Mouse (Mus musculus) myocyte (in vitro differentiated cells): ENCODE measurements around the gene Rela. TPM values are rescaled to one million over a fixed set of nuclear protein-coding genes. Genes with fewer than 3 reads are reported as not detected.

Experiments
- H3K27me3 ChIP-seq: one replicate; pipeline ENCODE4 v1.6.1; 2011; ENCODE audit not compliant: control insufficient read depth, insufficient read depth, insufficient read length
- H3K36me3 ChIP-seq: one replicate; pipeline ENCODE4 v1.6.1; 2011; ENCODE audit not compliant: control insufficient read depth, insufficient read depth
- H3K4me2 ChIP-seq: one replicate; pipeline ENCODE4 v1.6.1; 2011; ENCODE audit warnings: low read depth, control low read depth
- H3K4me3 ChIP-seq: one replicate; pipeline ENCODE4 v1.5.1; 2011; ENCODE audit warnings: mild to moderate bottlenecking, control low read depth, moderate library complexity
- H3K79me2 ChIP-seq: one replicate; pipeline ENCODE4 v1.6.1; 2011; ENCODE audit not compliant: control insufficient read depth, insufficient read depth
- H3ac ChIP-seq: one replicate; pipeline ENCODE4 v1.6.1; 2011; ENCODE audit not compliant: control insufficient read depth, insufficient read length
- CEBPB ChIP-seq: IDR thresholded peaks from 2 replicates; pipeline ENCODE4 v1.6.1; 2011; ENCODE audit warnings: mild to moderate bottlenecking, moderate library complexity; ENCODE audit not compliant: poor library complexity, insufficient read depth, severe bottlenecking
- E2F4 ChIP-seq: IDR thresholded peaks from one replicate; pipeline ENCODE4 v1.6.1; 2011; ENCODE audit warnings: mild to moderate bottlenecking, control low read depth, moderate library complexity; ENCODE audit not compliant: insufficient read depth
- MAX ChIP-seq: IDR thresholded peaks from one replicate; pipeline ENCODE4 v1.6.1; 2011; ENCODE audit warnings: low read depth, mild to moderate bottlenecking, control low read depth
- MYOD1 ChIP-seq, 3 experiments: IDR thresholded peaks; one replicate each; pipeline ENCODE4 v1.6.1; 2011; ENCODE audit warnings: control low read depth in 2 of 3, low read depth in 2 of 3, mild to moderate bottlenecking in 2 of 3, moderate library complexity in 1 of 3; ENCODE audit not compliant: insufficient read length in 2 of 3, control insufficient read depth in 1 of 3
- MYOG ChIP-seq, 3 experiments: IDR thresholded peaks; one replicate each; pipeline ENCODE4 v1.6.1; 2011; ENCODE audit warnings: control low read depth in 2 of 3, low read depth in 2 of 3, mild to moderate bottlenecking in 2 of 3; ENCODE audit not compliant: insufficient read length in 2 of 3, control insufficient read depth in 1 of 3, insufficient read depth in 1 of 3
- POLR2A ChIP-seq: IDR thresholded peaks from one replicate; pipeline ENCODE4 v1.6.1; 2011; ENCODE audit warnings: low read depth, mild to moderate bottlenecking, control low read depth, moderate library complexity; ENCODE audit not compliant: insufficient read length
- POLR2AphosphoS2 ChIP-seq: IDR thresholded peaks from one replicate; pipeline ENCODE4 v1.6.1; 2011; ENCODE audit warnings: low read depth, control low read depth; ENCODE audit not compliant: insufficient read length
- REST ChIP-seq: IDR thresholded peaks from one replicate; pipeline ENCODE4 v1.6.1; 2011; ENCODE audit warnings: mild to moderate bottlenecking, control low read depth, moderate library complexity; ENCODE audit not compliant: insufficient read depth, insufficient read length
- SRF ChIP-seq: IDR thresholded peaks from one replicate; pipeline ENCODE4 v1.6.1; 2011; ENCODE audit warnings: low read depth; ENCODE audit not compliant: control insufficient read depth, insufficient read length
- TCF12 ChIP-seq: IDR thresholded peaks from one replicate; pipeline ENCODE4 v1.6.1; 2011; ENCODE audit warnings: mild to moderate bottlenecking, control low read depth; ENCODE audit not compliant: poor library complexity, insufficient read depth, severe bottlenecking
- TCF3 ChIP-seq: IDR thresholded peaks from one replicate; pipeline ENCODE4 v1.6.1; 2011; ENCODE audit warnings: low read depth, control low read depth; ENCODE audit not compliant: insufficient read length
- USF1 ChIP-seq: IDR thresholded peaks from one replicate; pipeline ENCODE4 v1.6.1; 2011; ENCODE audit warnings: low read depth, mild to moderate bottlenecking, control low read depth, moderate library complexity
- polyA plus RNA-seq: library from polyadenylated mRNA; unstranded; fragments of >200 nt; fragmentation: generic; extraction: Trizol; gene quantifications from one replicate; pipeline ENCODE4 v1.2.1, GENCODE M21; 2012; ENCODE audit warnings: missing spikeins

Rela gene
- polyA plus RNA-seq, 1 experiment: 58.0 TPM

DNA sequence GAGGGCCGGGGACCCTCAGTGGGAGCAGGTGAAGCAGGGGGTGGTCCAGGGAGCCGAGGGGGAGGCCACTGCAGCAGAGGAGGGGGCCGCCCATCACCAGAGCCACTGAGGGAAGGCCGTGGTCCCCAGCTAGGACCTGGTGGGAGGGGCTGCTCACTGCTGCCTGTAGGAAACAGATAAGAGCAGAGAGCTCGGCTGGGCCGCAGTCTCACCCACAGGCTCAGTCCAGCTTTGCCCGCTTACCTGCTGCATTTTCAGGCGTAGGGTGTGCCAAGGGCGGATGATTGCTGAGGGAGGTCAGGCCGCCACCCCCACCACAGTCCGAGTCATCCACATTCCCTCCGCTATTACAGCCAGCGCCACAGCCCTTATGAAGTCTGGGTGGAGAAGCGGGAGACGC lies 28.2 kb downstream of the Rela start:
- H3K27me3 ChIP-seq: no peaks in the 10 kb centered on the region
- H3K79me2 ChIP-seq: no peaks in the 10 kb centered on the region
- no peak overlapping the region for H3K4me2 ChIP-seq
- no peak overlapping the region for H3K4me3 ChIP-seq
- no peak overlapping the region for H3ac ChIP-seq
- no peak for TF ChIP-seq POLR2A
- TF ChIP-seq MAX: no peak
- no peak for TF ChIP-seq TCF12
- no peaks in the 10 kb centered on the region for H3K36me3 ChIP-seq

DNA sequence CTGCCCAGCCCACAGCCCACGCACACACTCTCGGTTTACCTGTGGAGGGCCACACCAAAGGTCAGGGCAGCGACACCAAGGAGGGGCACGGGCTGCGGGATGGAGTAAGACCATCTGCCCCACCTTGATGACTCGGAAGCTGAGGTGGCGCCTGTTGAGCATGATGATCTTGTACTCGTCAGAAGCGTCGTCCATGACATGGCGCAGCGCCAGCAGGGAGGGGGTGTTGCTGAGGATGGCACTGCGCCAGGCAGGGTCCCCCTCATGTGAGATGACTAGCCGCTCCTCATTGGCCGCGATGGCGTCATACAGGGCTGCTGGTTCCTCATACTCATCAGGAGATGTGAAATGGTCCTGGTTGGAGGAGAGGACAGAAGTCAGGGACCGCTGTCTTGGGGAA lies 29.1 kb downstream of the Rela start:
- no peak for TF ChIP-seq REST
- TF ChIP-seq MYOD1 (IDR thresholded peaks at IDR 0.05; ENCODE audit: control insufficient read depth in 1 of 3, insufficient read length in 2 of 3, low read depth in 2 of 3): no peak
- no peak for TF ChIP-seq USF1
- no peak for TF ChIP-seq SRF
- TF ChIP-seq MAX: no peak
- TF ChIP-seq POLR2A: no peak
- no peak for TF ChIP-seq MYOG (IDR thresholded peaks at IDR 0.05; ENCODE audit: control insufficient read depth in 1 of 3, insufficient read depth in 1 of 3, insufficient read length in 2 of 3, low read depth in 2 of 3)
- no peak for TF ChIP-seq CEBPB
- no peak for TF ChIP-seq TCF3
- no peak for TF ChIP-seq TCF12
- no peak for TF ChIP-seq E2F4
- TF ChIP-seq POLR2AphosphoS2: no peak
- H3K27me3 ChIP-seq: no peaks in the 10 kb centered on the region
- H3ac ChIP-seq: no peak overlapping the region
- H3K4me3 ChIP-seq: no peak overlapping the region
- H3K36me3 ChIP-seq: no peaks in the 10 kb centered on the region
- no peak overlapping the region for H3K4me2 ChIP-seq
- no peaks in the 10 kb centered on the region for H3K79me2 ChIP-seq

DNA sequence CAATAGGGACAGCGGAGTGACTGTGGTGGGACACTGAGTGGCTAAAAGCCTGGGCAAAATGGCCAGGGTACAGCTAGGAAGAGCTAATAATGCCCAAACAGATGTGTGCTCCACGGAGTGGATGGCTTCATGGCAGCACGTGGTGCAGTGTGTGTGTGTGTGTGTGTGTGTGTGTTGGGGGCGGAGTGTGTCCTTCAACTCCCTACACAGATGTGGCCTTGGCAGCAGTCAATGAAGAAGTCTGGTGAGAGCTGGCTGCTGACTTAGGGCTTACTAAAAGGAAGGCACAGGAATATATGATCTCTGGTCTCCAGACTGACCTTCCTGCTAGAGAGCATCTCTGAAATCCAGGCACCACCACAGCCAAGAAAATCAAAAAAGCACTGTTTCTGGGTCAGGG lies 31.1 kb downstream of the Rela start:
- no peaks in the 10 kb centered on the region for H3K27me3 ChIP-seq
- TF ChIP-seq MYOG (IDR thresholded peaks at IDR 0.05; ENCODE audit: control insufficient read depth in 1 of 3, insufficient read depth in 1 of 3, insufficient read length in 2 of 3, low read depth in 2 of 3): no peak
- no peak for TF ChIP-seq POLR2A
- no peak for TF ChIP-seq MAX
- no peak for TF ChIP-seq TCF12
- no peak overlapping the region for H3K4me2 ChIP-seq
- H3K36me3 ChIP-seq: peaks cover 10% of the 10 kb centered on the region
- H3ac ChIP-seq: no peak overlapping the region
- H3K4me3 ChIP-seq: no peak overlapping the region
- no peaks in the 10 kb centered on the region for H3K79me2 ChIP-seq

DNA sequence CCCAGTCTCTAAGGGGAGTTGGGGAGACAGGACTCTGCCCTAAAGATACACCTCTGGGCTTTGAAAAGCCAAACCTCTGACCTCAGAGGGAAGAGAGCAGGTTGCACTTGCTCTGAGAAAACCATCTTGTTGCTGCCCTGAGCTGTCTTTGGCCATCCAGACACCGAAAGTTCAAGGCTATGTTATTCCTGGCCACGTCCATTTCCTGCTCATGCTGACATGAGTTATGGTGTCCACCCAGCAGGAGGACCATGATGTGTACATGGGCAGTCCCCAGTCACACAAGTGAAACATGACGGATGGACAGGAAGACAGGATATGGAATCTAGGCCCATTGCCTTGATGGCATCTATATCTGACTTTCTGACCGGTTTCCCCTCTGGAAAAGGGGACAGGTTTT lies 43.1 kb downstream of the Rela start:
- H3K36me3 ChIP-seq: peaks cover 8% of the 10 kb centered on the region
- H3K27me3 ChIP-seq: no peaks in the 10 kb centered on the region
- H3K79me2 ChIP-seq: no peaks in the 10 kb centered on the region
- TF ChIP-seq E2F4 (no peak), TCF3 (no peak), POLR2A (no peak), MYOD1 (IDR thresholded peaks at IDR 0.05; ENCODE audit: control insufficient read depth in 1 of 3, insufficient read length in 2 of 3, low read depth in 2 of 3) (no peak), MAX (no peak), SRF (no peak), USF1 (no peak), POLR2AphosphoS2 (no peak), REST (no peak)
- H3ac ChIP-seq: no peak overlapping the region
- no peak overlapping the region for H3K4me3 ChIP-seq
- H3K4me2 ChIP-seq: no peak overlapping the region

DNA sequence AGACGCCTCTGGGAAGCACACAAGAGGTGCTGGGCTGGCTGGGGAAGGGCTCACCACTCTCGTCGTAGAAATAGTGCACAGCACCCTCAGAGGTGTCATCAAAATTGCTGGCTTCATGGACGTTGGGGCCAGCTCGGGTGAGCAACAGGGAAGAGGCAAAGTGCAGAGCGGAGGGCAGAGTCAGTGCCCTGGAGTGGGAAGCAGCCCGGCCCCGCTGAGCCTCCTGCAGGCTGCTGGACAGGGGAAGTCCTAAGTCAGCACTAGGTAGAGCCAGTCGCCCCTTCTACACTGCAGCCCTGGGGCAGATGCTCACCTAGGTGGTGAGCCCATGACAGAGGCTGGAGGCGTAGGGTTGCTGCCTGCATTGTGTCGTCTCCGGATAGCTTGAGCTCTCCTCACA lies 47.0 kb downstream of the Rela start:
- Histone ChIP-seq H3ac (no peak overlapping the region), H3K36me3 (no peaks in the 10 kb centered on the region), H3K4me2 (no peak overlapping the region), H3K4me3 (no peak overlapping the region), H3K79me2 (peaks cover 9% of the 10 kb centered on the region), H3K27me3 (no peaks in the 10 kb centered on the region)
- TF ChIP-seq TCF3 (no peak), E2F4 (no peak), MYOD1 (IDR thresholded peaks at IDR 0.05; ENCODE audit: control insufficient read depth in 1 of 3, insufficient read length in 2 of 3, low read depth in 2 of 3) (no peak), USF1 (no peak), TCF12 (no peak), MYOG (IDR thresholded peaks at IDR 0.05; ENCODE audit: control insufficient read depth in 1 of 3, insufficient read depth in 1 of 3, insufficient read length in 2 of 3, low read depth in 2 of 3) (no peak), CEBPB (no peak), POLR2AphosphoS2 (no peak), REST (no peak), SRF (no peak), MAX (no peak), POLR2A (no peak)
